Mouse (Mus musculus): Measurements from ENCODE around the gene Mpv17.

Gene Mpv17

GRCm38 (mm10) chr5:31154152-31154553, at the start of gene Mpv17:
Gene Mpv17, minus strand, starts transcription at chr5:31154251.
- peak; percentile 85 for DNase-seq

GRCm38 (mm10) chr5:31202933-31203332, 48.9 kb upstream of the Mpv17 start:
- no peak for DNase-seq

- DNase-seq, result peak; percentile 95
Measured at GRCm38 (mm10) chr5:31201742-31202590, 47.9 kb upstream of the Mpv17 start, which contains the start of gene Zfp513. Gene Zfp513, minus strand, starts transcription at chr5:31202303.

DNA sequence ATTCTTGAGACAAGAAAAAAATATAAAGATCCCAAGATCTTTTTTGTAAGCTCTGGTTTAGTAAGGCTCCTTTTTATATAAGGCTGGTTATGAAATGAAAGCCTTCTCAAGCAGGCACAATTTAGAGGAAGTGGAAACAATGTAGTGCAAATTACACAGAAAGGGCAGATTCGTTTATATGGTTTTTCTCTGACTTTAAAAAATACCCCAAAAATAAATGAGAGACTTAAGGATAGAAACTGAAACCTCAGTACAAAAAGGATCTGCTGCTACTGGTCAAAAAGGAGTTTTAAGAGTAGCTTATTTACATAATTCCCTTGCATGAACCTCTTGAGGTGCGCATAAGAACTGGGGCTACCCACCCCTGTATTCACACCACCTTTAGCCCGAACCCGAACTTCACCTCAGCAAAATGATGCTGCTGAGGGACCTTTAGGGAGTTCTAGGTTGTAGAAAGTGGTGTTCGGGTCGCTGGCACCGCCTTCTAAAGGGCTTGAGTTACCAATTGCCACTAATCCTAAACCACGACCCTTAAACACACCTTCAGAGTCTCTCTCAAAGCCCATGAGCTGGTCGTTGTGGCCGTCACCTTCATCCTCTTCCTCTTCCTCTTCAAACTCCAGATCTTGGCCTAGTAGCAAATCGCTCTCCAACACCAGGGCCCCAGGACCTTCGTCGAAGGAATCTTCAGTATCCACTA, 47.1 kb upstream of the Mpv17 start:
- DNase-seq, result no peak

DNA sequence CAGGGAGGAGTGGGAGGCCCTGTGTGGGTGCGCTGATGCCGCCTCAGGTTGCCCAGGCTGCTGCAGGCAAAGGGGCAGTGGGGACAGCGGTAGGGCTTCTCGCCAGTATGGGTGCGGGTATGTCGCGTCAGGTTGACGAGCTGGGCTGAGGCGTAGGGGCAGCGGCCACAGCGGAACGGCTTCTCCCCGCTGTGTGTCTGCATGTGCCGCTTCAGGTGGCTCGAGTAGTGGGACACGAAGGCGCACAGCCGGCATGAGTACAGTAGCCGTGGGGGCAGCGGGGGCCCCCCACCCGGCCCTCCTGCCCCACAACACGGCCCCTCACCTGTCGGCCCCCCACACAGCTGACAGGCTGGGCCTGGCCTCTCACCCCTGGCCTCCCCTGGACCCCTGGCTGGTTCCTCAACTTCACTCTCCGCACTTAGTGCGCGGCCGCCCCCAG, 46.3 kb upstream of the Mpv17 start:
- peak; percentile 34 for DNase-seq

DNA sequence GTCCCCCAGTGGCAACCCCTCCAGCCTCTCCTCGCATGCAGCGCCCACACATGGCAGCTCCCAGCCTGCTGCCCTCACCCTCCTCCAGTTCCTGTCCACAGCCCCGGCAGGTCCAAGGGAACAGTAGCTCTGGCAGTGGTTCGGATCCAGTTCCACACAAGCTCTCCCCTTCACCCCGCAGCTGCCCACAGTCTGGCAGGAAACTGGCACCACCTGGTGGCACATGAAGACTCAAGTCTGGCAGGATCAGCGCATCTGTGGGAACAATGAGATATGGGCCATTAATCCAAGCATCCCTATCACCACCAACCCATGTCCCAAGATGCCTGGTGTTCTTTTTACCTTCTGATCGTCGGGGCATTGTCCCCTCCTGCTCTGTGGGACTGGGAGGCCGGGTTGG, 45.8 kb upstream of the Mpv17 start:
- DNase-seq, result no peak

GRCm38 (mm10) chr5:31199321-31199892, 45.4 kb upstream of the Mpv17 start:
- no peak for DNase-seq

DNA sequence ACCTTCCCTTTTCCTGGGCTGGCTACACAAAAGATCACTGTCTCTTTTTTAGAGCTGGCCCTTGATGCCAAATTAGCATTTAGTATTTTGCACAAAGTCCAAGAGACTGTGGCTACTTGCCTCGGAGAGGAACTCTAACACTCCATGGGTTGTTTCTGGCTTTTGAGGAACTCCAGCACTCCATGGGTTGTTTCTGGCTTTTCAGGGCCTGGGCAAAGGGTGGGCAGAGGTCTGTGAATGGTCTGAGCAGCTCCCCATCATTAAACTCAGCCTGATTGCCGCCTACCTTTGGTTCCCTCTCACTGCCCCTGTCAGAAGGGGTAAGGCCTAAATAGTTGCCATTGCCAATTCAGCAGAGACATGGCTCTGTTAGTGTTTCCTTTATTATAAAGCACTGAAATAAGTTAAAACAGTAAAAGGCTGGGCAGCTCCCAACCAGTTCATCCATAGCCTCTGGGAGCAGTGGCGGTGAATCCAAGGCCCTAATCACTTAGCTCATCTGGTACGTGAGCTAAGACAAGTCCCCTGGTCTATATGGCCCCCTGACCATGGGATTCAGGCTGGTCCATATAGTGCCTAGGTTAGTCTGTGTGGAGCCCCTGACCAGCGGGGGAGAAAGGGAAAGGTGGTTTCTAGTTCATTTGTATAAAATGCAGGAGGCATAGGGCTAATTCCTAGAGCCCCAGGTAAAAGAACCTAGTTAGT, 44.7 kb upstream of the Mpv17 start:
- no peak for DNase-seq

- DNase-seq, result no peak
Measured at GRCm38 (mm10) chr5:31198170-31198569, 44.1 kb upstream of the Mpv17 start.

DNA sequence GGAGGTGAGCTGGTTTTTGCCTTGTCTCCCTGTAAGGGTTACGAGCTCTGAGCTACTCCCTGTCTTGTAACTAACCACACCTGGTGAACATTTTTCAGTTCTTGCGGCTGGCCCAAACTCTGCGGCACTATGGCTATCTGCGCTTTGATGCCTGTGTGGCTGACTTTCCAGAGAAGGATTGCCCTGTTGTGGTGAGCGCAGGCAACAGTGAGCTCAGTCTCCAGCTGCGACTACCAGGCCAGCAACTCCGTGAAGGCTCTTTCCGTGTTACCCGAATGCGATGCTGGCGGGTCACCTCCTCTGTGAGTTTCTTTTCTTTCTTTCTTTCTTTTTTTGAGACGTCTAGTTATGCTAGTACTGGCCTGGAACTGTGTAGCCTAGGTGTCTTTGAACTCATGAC, 43.0 kb upstream of the Mpv17 start:
- no peak for DNase-seq

- no peak for DNase-seq
Measured at GRCm38 (mm10) chr5:31196207-31196606, 42.2 kb upstream of the Mpv17 start.

DNA sequence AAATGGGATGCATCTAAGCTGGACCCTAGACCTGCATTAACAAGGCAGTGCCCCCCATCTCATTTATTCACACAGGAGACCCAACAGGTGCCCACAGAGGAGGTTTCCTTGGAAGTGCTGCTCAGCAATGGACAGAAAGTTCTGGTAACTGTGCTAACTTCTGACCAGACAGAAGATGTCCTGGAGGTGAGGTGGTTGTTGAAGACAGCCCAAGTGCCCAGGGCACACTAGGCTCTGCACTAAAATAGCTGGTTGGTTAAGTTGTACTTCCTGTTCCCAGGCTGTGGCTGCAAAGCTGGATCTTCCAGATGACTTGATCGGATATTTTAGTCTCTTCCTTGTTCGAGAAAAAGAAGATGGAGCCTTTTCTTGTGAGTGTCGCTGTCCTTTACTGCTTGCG, 41.6 kb upstream of the Mpv17 start:
- no peak for DNase-seq

DNA sequence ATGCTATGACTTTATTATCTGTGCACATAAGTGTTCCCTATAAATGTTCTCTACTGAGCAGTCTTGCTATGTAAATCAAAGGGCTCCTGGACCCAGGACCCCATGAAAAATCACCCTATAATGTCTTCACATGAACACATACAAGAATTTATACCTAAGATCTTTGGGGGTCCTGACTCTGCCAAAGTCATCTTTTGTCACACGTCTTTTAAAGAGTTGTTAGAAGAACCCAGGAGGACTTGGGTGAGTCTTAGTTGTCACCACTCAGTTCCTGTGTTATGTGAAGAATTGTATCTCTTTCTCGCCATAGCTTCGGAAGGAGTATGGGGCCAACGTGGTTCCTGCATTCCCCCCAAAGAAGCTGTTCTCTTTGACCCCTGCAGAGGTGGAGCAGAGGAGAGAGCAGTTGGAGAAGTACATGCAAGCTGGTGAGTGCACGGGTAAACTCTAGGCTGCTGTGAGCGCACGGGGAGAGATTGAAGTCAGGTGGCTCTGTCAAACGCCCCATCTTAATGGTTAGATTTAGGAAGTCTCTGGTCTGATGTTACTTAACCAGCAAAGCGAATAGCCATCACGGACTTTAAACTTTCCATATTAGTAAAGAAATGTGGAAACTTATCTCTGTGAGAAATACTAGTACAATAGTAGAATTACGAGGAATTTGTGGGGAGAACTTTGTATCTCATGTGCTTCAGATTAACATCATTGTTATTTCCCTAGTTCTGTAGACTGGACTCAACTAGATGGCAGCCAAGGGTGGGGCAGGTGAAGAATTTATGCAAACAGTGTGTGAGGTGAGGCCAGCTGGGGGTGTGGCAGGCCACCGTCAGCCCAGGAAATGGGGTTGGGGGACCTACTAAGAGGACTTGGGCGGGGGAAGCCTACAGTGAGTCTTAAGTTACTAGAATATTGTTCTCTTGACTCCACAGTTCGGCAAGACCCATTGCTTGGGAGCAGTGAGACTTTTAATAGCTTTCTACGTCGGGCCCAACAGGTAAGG, 40.7 kb upstream of the Mpv17 start:
- DNase-seq, result no peak

GRCm38 (mm10) chr5:31193631-31194281, 39.7 kb upstream of the Mpv17 start:
- peak; percentile 38 for DNase-seq

GRCm38 (mm10) chr5:31192939-31193630, 39.0 kb upstream of the Mpv17 start, which contains the start of the genes Snx17 and Eif2b4:
Gene Snx17, plus strand, starts transcription at chr5:31193227.
Gene Eif2b4, minus strand, starts transcription at chr5:31193430.
- DNase-seq, result peak; percentile 99

DNA sequence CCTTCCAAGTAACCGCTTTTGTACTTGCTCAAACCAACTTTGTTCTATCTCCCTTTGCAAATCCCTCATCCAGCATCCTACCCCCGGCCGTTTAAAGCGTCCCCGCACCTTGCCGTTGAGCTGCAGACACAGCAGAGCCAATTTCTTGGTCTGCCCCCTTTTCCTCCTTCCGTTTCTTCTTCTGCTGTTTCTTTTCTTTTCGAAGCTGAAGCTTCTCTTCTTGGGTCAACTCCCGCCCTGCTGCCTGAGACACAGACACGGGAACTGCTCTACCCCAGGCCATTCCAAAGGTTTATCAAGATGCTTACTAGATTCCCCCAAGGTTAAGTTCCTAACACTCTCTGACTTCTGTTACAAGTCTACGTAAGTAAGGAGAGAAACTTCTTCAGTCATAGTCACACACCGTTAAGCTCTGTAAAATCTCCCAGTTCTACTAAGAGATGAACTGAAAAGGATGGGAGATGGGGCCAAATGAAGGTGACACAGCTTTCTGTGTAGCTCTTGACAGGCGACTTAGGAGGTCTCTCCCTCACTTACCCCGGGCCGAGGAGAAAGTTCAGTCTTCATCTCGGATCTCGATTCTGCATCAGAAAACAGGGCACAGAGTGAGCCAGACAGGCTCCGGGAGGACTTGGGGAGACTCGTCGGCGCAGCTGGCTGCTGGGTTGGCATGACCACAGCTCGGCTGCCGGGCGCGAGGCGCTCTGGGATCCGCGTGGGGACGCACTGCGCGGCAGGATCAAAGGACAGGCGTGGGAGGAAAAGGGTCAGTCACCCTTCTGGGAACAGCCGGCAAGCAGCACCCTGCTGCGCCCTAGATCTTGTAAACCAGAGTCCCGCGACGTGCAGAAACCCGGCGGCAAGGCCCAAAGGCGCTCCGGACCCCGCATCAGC, 38.2 kb upstream of the Mpv17 start:
- peak; percentile 78 for DNase-seq

DNA sequence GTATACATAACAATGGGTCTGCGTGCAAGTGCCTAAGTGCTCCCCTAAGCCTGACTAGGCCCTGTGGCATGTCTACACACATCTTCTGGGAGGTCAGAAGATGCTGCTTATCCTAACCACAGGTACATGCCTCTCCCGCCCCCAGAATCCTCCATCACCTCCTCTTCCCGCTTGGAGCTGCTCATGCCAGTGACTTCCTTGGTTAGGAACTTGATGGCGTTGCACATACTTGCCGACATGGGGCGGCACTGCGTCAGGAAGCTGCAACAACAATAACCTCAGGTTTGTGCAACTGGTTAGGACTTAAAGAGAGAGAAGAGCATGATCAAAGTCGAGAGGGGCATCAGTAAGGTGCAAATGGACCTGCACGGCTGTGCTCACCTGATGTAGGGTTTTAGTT, 36.1 kb upstream of the Mpv17 start:
- no peak for DNase-seq

GRCm38 (mm10) chr5:31188223-31188840, 34.3 kb upstream of the Mpv17 start:
- DNase-seq, result no peak

DNA sequence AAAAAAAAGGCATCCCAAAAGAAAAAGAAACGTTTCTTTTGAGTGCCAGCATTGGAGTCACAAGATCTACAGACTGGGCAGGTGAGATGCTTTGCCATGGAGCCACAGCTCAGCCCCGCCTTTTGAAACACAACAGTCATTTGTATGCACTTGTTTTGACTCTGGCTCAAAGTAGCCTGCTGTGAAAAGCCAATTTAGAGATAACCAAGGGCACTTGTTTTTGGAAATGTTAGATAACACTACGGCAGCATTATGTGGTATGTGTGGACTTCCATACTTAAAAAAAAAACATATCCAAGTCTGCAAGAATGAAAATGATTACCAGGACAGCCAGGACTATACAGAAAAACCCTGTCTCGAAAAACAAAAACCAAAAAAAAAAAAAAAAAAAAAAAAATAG, 29.6 kb upstream of the Mpv17 start:
- peak; percentile 64 for DNase-seq
